Mouse (Mus musculus) layer of hippocampus, adult 2 months (tissue): ENCODE measurements around the gene Clcn2. TPM values are rescaled to one million over a fixed set of nuclear protein-coding genes. Genes with fewer than 3 reads are reported as not detected.
A peak's percentile ranks its signal among the peaks of the same experiment; 100 is the strongest.

Source experiments
- DNase-seq, 2 experiments: peaks; one replicate each; pipeline ENCODE4 v3.0.0; 2022; ENCODE audit warnings: low spot score in 2 of 2
- H3K27ac ChIP-seq: fragments of 200-600 bp; 2 replicates; pipeline ENCODE4 v1.8.1; 2022
- H3K4me3 ChIP-seq: fragments of 200-600 bp; 2 replicates; pipeline ENCODE4 v1.8.1; 2022; ENCODE audit warnings: mild to moderate bottlenecking
- CTCF ChIP-seq: fragments of 200-600 bp; conservative IDR thresholded peaks from 2 replicates; pipeline ENCODE4 v1.8.1; 2022; ENCODE audit warnings: antibody characterized with exemption, mild to moderate bottlenecking, moderate library complexity
- long read RNA-seq, 2 experiments: library from polyadenylated mRNA; stranded (forward); transcript quantifications; one replicate each; pipeline ENCODE4 v2.0.0; 2021; ENCODE audit warnings: borderline mapping rate in 2 of 2
- total RNA-seq, 2 experiments: library from RNA; stranded (reverse); gene quantifications; 2 replicates each; pipeline ENCODE4 v1.2.3; 2021

Gene Clcn2
- total RNA-seq: 10 to 100 TPM; 74.2 to 79.5 TPM
- long read RNA-seq, experiment 1, transcript Clcn2-201 (24 exons, 3,128 nt): major isoform, 19 of 63 reads
- long read RNA-seq, experiment 1, partial matches to known transcripts: 5 of 63 reads
- long read RNA-seq, experiment 1, other reads (novel, unspliced or antisense): 39 of 63 reads
- long read RNA-seq, experiment 2, transcript Clcn2-201 (24 exons, 3,128 nt): major isoform, 26 of 86 reads
- long read RNA-seq, experiment 2, partial matches to known transcripts: 12 of 86 reads
- long read RNA-seq, experiment 2, other reads (novel, unspliced or antisense): 48 of 86 reads

DNA sequence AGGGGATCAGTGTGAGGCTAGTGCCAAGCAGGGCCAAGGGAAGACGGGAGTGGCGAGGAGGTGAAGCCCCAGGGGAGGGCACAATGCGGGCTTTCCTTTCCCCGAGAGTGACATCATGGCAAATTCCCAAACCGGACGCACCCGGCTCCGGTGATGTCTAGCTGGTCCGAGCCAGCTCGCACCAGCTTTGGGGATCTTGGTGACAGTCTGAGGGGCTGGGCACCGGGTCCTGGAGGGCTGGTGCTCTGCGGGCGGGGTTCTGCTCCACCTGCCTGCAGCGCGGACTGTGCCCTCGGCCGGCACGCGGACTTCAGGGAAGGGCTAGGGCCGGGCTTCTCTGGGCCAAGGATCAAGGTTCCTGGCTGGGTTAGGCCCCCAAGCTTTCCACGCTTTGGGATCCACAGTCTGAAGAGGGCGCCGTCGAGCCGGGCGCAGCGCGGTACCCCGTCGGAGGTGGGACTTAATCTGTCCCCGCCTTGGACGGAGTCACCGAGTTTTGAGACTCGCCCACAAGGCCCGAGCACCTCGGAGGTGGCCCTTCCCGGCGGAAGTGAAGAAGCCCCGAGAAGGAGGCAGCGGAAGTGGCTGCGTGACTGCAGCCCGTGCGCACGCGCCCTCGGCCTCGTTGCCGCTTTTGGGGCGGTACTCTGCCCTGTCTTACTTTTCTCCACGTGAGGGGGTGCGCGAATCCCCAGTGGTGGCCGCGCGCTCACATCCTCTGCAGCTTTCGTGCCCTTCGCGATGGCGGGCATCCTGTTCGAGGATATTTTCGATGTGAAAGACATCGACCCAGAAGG is at the start of gene Clcn2, which contains the start of gene Polr2h:
Clcn2 (minus strand) TSS at position 566 of the 797 bp plus-strand sequence.
Polr2h (plus strand) TSS at position 485 of the 797 bp plus-strand sequence.
- Histone ChIP-seq H3K4me3 (peak within 1 kb of the TSS; percentile 74), H3K27ac (peak within 1 kb of the TSS; percentile 94)
- DNase-seq: peak; percentile 96 to 98
- peak; percentile 87 for TF ChIP-seq CTCF

DNA sequence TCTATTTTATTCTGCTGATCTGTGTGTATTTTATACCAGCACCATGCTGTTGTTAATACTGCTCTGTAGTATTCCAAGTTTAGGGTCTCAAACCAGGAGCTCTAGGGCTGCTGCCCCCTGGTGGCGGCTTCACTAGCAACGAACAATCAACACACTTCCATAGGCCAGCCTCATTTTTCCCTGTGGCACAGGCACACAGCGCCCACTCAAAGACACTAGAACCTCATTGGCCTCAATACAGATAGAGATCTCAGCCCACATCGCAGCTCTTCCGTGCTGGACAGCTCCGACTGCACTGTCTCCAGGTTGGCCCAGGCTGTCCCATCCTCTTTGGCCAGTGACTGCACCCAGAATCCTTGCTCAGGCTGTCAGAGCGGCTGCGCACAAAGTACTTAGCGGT is 47.7 kb upstream of the Clcn2 start:
- H3K27ac ChIP-seq: no peak overlapping the region
- TF ChIP-seq CTCF: peak; percentile 76
- no peak for DNase-seq
- no peak overlapping the region for H3K4me3 ChIP-seq

DNA sequence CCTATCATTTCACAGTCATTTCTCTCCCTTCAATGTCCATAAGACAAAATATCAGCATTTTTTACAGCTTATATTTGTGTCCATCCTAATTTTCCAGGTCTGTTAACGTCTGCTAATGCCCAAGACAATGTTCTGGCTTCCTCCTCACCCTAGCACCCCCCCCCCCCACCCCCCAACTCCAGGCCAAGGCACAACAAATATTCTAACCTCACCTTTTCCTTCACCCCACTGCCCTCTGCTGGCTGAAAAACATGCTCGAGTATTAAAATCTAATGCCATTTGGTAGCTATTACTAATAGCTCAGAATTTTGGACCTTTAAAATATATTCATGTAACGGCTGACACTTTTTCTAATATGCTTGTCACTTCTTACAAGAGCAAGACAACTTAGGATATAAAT is 44.1 kb upstream of the Clcn2 start:
- Histone ChIP-seq H3K27ac (no peak overlapping the region), H3K4me3 (no peak overlapping the region)
- TF ChIP-seq CTCF: peak; percentile 76
- DNase-seq: peak in 1 of 2 experiments; percentile 70

DNA sequence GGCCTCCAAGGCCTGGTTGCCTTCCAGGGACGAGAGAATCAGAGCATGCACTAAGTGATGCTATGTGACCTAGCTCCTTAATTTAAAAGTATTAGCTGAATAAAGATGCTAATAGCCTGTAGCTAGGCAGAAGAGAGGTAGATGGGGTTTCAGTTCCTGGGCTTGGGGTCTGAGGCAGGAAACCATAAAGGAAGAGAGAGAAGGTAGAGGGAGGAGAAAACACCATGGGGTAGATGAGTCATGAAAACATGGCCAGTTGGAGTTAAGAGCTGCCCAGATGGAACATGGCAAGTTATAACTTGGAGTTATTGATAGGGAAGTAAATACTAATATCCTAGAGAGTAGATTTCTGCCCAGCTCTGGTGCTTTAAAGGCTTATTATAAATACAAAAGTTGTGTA is 39.8 kb upstream of the Clcn2 start:
- no peak overlapping the region for H3K4me3 ChIP-seq
- no peak for DNase-seq
- no peak for TF ChIP-seq CTCF
- no peak overlapping the region for H3K27ac ChIP-seq

DNA sequence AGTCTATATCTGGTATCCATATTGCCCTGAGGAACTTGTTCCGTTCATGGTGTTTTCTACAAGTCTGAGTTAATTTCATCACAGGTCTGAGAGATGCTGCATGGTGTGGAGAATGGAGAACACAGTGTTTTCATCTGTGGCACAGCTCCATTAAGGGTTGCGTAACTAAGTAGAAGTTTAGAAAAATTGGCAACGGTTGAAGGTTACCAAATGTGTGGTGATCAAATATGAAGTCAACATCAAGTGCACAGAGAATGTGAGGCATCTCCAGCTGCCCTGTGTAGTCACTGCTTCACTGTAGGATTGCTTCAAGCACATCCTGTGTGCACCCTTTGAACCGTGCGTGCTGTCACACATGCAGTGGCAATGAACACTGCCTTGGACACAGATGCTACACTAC is 38.5 kb upstream of the Clcn2 start:
- DNase-seq: no peak
- no peak overlapping the region for H3K27ac ChIP-seq
- no peak for TF ChIP-seq CTCF
- H3K4me3 ChIP-seq: no peak overlapping the region

DNA sequence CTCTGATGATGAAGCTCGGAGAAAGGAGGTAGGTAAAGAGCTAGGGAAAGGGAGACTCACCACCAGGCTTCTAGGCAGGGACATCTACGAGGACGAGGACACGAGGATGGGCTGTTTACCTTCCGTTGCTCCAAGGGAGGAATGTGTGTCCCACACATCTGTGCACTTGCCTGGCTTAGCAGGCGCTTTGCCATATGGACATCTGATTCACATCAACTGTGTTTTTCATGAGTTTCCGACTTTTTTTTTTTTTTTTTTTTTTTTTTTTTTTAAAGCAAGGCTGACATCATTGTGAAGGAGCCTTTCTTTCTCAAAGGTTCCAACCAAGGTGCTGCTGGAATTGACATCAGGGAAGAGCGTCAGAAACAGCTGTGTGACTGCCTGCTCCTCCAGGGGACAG is 33.0 kb upstream of the Clcn2 start:
- no peak for DNase-seq

DNA sequence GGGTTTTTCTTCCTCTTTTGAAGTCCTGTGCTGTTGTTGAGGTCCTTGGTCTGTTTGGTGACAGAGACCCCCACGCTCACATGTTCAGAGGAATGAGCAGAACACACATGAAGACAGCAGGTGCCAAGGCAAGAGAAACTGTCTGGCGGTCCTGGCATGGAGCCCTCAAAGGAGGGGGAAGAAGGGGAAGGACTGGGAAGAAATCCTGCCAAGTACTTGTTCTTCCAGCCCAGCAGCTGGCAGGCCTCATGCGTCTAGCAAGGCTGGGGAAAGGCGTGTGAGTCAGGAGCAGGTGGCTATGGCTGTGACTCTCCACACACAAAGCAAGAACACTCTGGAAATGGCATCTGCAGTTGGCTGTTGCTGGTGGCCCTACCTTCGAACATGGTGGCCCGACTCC is 29.1 kb upstream of the Clcn2 start:
- peak; percentile 67 to 83 for DNase-seq
- H3K27ac ChIP-seq: peak overlapping the region; percentile 76
- H3K4me3 ChIP-seq: no peak overlapping the region
- TF ChIP-seq CTCF: no peak

More for the DNA sequence above, 33.0 kb upstream of the Clcn2 start:
- Histone ChIP-seq H3K4me3 (no peak overlapping the region), H3K27ac (0 out of 2 replicates have a peak overlapping the region, but pooled peaks have one; percentile 23)
- TF ChIP-seq CTCF: no peak

DNA sequence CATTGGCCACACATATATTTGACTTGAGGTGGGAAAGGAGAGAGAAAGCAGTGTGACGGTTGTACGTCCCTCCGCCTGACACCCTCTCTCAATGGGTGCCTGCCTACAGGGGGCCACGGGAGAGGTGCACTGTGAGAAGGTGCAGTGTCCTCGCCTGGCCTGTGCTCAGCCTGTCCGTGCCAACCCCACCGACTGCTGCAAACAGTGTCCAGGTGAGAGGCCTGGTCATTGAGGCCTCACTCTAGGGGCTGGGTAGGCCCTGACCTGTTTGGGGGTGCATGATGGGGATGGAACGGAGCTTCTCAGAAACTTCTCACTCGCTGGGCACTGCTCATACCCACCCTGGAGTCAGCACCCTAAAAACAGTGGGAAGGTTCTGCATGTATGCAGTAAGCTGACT is 22.3 kb upstream of the Clcn2 start:
- Histone ChIP-seq H3K27ac (no peak overlapping the region), H3K4me3 (no peak overlapping the region)
- no peak for TF ChIP-seq CTCF
- no peak for DNase-seq

DNA sequence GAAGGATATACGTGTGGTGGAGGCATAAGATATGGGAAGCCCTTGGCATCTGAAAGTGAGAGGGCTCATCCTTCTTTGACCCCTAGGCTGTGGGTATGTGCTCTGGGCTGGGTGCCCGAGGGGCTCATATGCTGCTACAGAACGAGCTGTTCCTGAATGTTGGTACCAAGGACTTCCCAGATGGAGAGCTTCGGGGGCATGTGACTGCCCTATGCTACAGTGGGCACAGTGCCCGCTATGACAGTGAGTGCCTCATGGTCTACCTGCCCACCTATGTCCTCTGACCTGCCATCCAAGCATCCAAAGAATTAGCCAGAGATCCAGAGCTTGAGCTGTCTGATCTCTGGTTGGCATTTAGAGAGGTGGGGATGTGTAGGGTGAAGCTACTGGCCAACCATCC is 19.3 kb upstream of the Clcn2 start:
- DNase-seq: no peak
- Histone ChIP-seq H3K27ac (no peak overlapping the region), H3K4me3 (no peak overlapping the region)
- TF ChIP-seq CTCF: no peak

DNA sequence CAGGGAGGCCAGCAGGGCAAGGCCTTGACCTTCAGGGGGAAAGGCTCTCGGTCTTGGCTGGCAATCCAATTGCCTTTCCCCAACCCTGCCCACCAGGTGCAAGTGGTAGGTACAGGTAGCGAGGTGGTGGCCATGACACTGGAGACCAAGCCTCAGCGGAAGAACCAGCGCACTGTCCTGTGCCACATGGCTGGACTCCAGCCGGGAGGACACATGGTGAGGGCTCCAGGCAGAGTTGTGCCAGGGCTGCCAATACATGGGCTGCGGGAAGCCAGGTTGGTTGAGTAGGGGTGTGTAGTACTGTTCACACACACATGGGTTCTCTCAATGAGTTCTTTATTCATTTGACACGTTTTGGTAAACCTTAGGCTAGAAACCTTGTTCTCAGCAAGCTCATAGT is 18.6 kb upstream of the Clcn2 start:
- no peak overlapping the region for H3K27ac ChIP-seq
- no peak overlapping the region for H3K4me3 ChIP-seq
- no peak for DNase-seq
- TF ChIP-seq CTCF: no peak

DNA sequence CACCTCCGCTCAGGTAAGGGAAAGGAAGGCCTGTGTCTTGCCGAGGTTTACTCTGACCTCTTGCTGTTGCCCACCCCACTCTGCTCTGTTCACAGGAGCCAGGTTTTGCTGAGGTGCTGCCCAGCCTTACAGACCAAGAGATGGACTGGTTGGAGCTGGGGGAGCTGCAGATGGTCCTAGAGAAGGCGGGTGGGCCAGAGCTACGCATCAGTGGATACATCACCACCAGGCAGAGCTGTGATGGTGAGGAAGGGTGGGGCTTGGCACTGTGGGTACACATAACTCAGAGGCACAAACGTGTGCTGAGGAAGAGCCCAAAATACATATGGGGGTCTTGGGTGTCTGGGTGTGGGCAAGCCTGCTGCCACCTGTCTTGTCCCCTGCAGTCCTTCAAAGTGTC is 18.1 kb upstream of the Clcn2 start:
- Histone ChIP-seq H3K27ac (peak overlapping the region; percentile 99; the same call in 1 of the 2 replicates), H3K4me3 (no peak overlapping the region; the same call in 1 of the 2 replicates)
- TF ChIP-seq CTCF: no peak
- no peak for DNase-seq

DNA sequence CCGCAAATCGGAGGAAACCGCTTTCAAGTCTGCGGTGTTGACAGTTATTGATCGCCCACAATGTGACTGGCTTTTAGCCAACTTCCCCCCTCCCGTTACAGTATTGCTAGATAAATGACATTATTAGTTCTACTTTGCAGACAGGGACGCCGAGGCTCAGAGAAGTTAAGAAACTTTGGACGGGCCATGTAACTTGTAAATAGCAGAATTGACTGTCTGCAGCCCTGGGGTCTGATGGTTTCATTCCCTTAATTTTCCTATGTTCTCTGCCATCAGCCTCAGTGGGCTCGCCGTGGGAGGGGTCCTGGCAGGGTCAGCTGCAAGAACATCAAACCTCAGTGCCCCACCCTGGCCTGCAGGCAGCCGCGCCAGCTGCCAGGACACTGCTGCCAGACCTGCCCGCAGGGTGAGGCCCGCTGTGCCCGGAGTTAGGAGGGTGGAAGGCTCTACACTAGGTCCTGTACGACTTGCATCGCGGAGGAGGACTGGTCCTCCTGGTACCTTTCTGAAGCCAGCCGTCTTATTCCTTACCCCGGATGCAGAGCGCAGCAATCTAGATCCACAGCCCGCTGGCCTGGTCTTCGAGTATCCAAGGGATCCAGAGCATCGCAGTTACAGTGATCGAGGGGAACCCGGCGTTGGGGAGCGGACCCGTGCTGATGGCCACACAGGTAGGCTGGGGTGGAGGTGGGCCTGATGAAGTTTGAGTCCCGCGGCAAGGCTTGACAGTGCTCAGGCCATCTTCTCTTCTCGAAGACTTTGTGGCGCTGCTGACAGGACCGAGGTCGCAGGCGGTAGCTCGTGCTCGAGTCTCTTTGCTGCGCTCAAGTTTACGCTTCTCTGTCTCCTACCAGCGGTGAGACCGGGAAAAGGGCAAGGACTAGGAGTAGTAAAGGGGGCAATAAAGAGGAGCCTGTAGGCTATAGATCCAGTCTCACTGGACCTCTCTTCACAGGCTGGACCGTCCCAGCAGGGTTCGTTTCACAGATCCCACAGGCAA is 16.5 kb upstream of the Clcn2 start, which contains the start of gene Thpo:
Thpo (minus strand) TSS at position 781 of the 1,000 bp plus-strand sequence.
- TF ChIP-seq CTCF: peak; percentile 37
- Histone ChIP-seq H3K27ac (peak within 1 kb of the TSS; percentile 99), H3K4me3 (peak within 1 kb of the TSS; percentile 78)
- DNase-seq: no peak
